Mouse (Mus musculus) lung, embryonic 14.5 days (tissue): ENCODE measurements at regions not wholly inside any gene's neighbourhood (a gene's known extent, or its start where the extent isn't known, plus 50 kb on each side); places are given as distances from the start of the nearest gene placed in this dataset.

ENCODE experiments used
- ATAC-seq: fragments of 200-750 bp; cut with Nextera tagmentation; 2 replicates; pipeline ENCODE4 v1.8.0; 2017; ENCODE audit warnings: mild to moderate bottlenecking, moderate TSS enrichment, moderate library complexity; ENCODE audit not compliant: insufficient read depth
- DNase-seq: peaks from one replicate; pipeline ENCODE4 v3.0.0-alpha.2; 2015
- H3K27ac ChIP-seq: fragments of 300-500 bp; sonication (generic); 2 replicates; pipeline ENCODE4 v1.5.1; 2014; ENCODE audit warnings: low read depth, mild to moderate bottlenecking, moderate library complexity
- H3K27me3 ChIP-seq: fragments of 300-500 bp; sonication (generic); 2 replicates; pipeline ENCODE4 v1.6.1; 2014; ENCODE audit warnings: low read length, control low read depth; ENCODE audit not compliant: insufficient read depth
- H3K36me3 ChIP-seq: fragments of 300-500 bp; sonication (generic); 2 replicates; pipeline ENCODE4 v1.6.1; 2014; ENCODE audit warnings: control low read depth; ENCODE audit not compliant: insufficient read depth
- H3K4me1 ChIP-seq: fragments of 300-500 bp; sonication (generic); 2 replicates; pipeline ENCODE4 v1.6.1; 2014; ENCODE audit warnings: antibody characterized with exemption, control low read depth; ENCODE audit not compliant: insufficient read depth
- H3K4me2 ChIP-seq: fragments of 300-500 bp; sonication (generic); 2 replicates; pipeline ENCODE4 v1.6.1; 2014; ENCODE audit warnings: mild to moderate bottlenecking
- H3K4me3 ChIP-seq: fragments of 300-500 bp; sonication (generic); 2 replicates; pipeline ENCODE4 v1.5.1; 2014; ENCODE audit warnings: low read depth, low read length
- H3K9ac ChIP-seq: fragments of 300-500 bp; sonication (generic); 2 replicates; pipeline ENCODE4 v1.6.1; 2014
- H3K9me3 ChIP-seq: fragments of 300-500 bp; sonication (generic); 2 replicates; pipeline ENCODE4 v1.6.1; 2016; ENCODE audit warnings: low read depth, low read length, control low read depth
- CTCF ChIP-seq: IDR thresholded peaks from 2 replicates; pipeline ENCODE4 v1.5.1; 2016; ENCODE audit warnings: antibody characterized with exemption, low read depth
- WGBS: fragments of 180-500 bp; shearing (Covaris S2); extraction: QIAGEN DNeasy Blood & Tissue Kit; methylation state at CpG from one replicate; pipeline ENCODE4 v1.1.7; 2014; 5-methylcytosine and 5-hydroxymethylcytosine counted together

- no peak for DNase-seq
- no peaks in the 10 kb centered on the region for H3K27me3 ChIP-seq
- H3K36me3 ChIP-seq, result no peaks in the 10 kb centered on the region
- H3K4me1 ChIP-seq, result peaks cover 21% of the 10 kb centered on the region
- no peak overlapping the region for H3K27ac ChIP-seq
- no peak overlapping the region for H3K9ac ChIP-seq
- H3K9me3 ChIP-seq, result no peaks in the 10 kb centered on the region
- H3K4me2 ChIP-seq, result no peak overlapping the region
- no peak for TF ChIP-seq CTCF
- no peak overlapping the region for H3K4me3 ChIP-seq
- ATAC-seq, result no peak
- 84% methylated on average over 2 of the region's 2 CpGs for WGBS
Observed at GRCm38 (mm10) chr12:71622761-71623160, 208.1 kb upstream of the Daam1 start.

GRCm38 (mm10) chr12:71623271-71623670 lies 207.6 kb upstream of the Daam1 start:
- ATAC-seq (no peak), DNase-seq (no peak)
- H3K27ac ChIP-seq, result no peak overlapping the region
- no peak overlapping the region for H3K4me3 ChIP-seq
- peaks cover 23% of the 10 kb centered on the region for H3K4me1 ChIP-seq
- no peaks in the 10 kb centered on the region for H3K27me3 ChIP-seq
- no peak for TF ChIP-seq CTCF
- no peak overlapping the region for H3K4me2 ChIP-seq
- 72% methylated on average over 5 of the region's 5 CpGs for WGBS
- H3K9ac ChIP-seq, result no peak overlapping the region
- H3K36me3 ChIP-seq, result no peaks in the 10 kb centered on the region
- no peaks in the 10 kb centered on the region for H3K9me3 ChIP-seq

GRCm38 (mm10) chr12:71624076-71624475 lies 206.8 kb upstream of the Daam1 start:
- H3K36me3 ChIP-seq, result no peaks in the 10 kb centered on the region
- 33% methylated on average over 8 of the region's 8 CpGs for WGBS
- no peak overlapping the region for H3K4me2 ChIP-seq
- no peak for ATAC-seq
- DNase-seq, result no peak
- no peak for TF ChIP-seq CTCF
- no peak overlapping the region for H3K27ac ChIP-seq
- no peaks in the 10 kb centered on the region for H3K9me3 ChIP-seq
- no peak overlapping the region for H3K9ac ChIP-seq
- H3K4me1 ChIP-seq, result peaks cover 23% of the 10 kb centered on the region
- H3K27me3 ChIP-seq, result no peaks in the 10 kb centered on the region
- no peak overlapping the region for H3K4me3 ChIP-seq

GRCm38 (mm10) chr12:71624676-71625075 lies 206.2 kb upstream of the Daam1 start:
- Histone ChIP-seq H3K4me3 (no peak overlapping the region), H3K9ac (no peak overlapping the region), H3K36me3 (no peaks in the 10 kb centered on the region), H3K9me3 (no peaks in the 10 kb centered on the region), H3K27ac (no peak overlapping the region), H3K27me3 (no peaks in the 10 kb centered on the region), H3K4me2 (no peak overlapping the region), H3K4me1 (peaks cover 23% of the 10 kb centered on the region)
- ATAC-seq (no peak), DNase-seq (peak; percentile 41)
- 21% methylated on average over 6 of the region's 6 CpGs for WGBS
- no peak for TF ChIP-seq CTCF

GRCm38 (mm10) chr12:71625115-71625514 lies 205.8 kb upstream of the Daam1 start:
- Histone ChIP-seq H3K27me3 (no peaks in the 10 kb centered on the region), H3K4me2 (no peak overlapping the region), H3K9me3 (no peaks in the 10 kb centered on the region), H3K4me3 (no peak overlapping the region), H3K27ac (no peak overlapping the region), H3K36me3 (no peaks in the 10 kb centered on the region), H3K9ac (no peak overlapping the region), H3K4me1 (peaks cover 23% of the 10 kb centered on the region)
- WGBS, result 52% methylated on average over 4 of the region's 4 CpGs
- DNase-seq (no peak), ATAC-seq (no peak)
- TF ChIP-seq CTCF, result no peak

GRCm38 (mm10) chr12:71626801-71627200 lies 204.1 kb upstream of the Daam1 start:
- Histone ChIP-seq H3K4me2 (no peak overlapping the region), H3K36me3 (no peaks in the 10 kb centered on the region), H3K9ac (no peak overlapping the region), H3K9me3 (no peaks in the 10 kb centered on the region), H3K4me3 (no peak overlapping the region), H3K4me1 (peaks cover 23% of the 10 kb centered on the region), H3K27me3 (no peaks in the 10 kb centered on the region), H3K27ac (peak overlapping the region; percentile 48; the same call in 1 of the 2 replicates)
- no peak for TF ChIP-seq CTCF
- DNase-seq (peak; percentile 85), ATAC-seq (peak; percentile 94)
- whole genome bisulfite sequencing, result 37% methylated on average over 4 of the region's 4 CpGs

GRCm38 (mm10) chr12:71627421-71628339 lies 203.2 kb upstream of the Daam1 start:
- Histone ChIP-seq H3K27me3 (no peaks in the 10 kb centered on the region), H3K4me3 (no peak overlapping the region), H3K9me3 (no peaks in the 10 kb centered on the region), H3K4me2 (peak overlapping the region; percentile 1; the same call in 1 of the 2 replicates), H3K9ac (no peak overlapping the region), H3K4me1 (peaks cover 23% of the 10 kb centered on the region), H3K36me3 (no peaks in the 10 kb centered on the region), H3K27ac (peak overlapping the region; percentile 48)
- 42% methylated on average over 17 of the region's 17 CpGs for WGBS
- DNase-seq, result peak; percentile 61
- ATAC-seq, result no peak
- TF ChIP-seq CTCF, result no peak
